34 mouse cellular contexts compared by ENCODE assay signal in the genomic region with DNA sequence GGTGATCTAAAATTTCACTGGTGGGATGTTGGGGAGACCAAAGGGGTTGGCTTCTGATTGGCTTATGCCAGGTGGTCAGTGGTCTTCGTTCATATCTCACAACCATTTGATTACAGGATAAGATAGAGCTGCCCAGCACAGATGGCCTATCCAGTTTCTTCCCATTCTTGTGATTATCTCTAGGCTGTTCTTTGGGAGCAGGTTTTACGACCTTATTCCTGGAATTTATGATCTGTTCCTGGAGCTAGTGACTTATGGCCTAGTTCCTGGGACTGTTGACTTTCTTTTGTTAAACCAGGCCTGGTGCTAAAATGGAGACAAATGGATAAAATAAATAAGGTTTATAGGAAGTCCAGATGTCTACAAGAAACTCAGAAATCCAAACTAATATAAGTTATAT. TPM values are rescaled to one million over a fixed set of nuclear protein-coding genes. Genes with fewer than 3 reads are reported as not detected.
DNase-seq lines count a peak whose midpoint lies in the region; ATAC-seq and TF ChIP-seq lines count a peak whose summit lies in the region.
"Had no signal": no experiment of that assay in that cellular context is flagged by ENCODE, and none has a peak within 500 bp of the region (broad histone marks: within the 10 kb centered on the region; RNA-seq: fewer than 3 reads in every experiment).

No protein-coding gene starts in this region.

- H3K9ac ChIP-seq in kidney, embryonic 15.5 days: no peak overlapping the region
- no peak overlapping the region for H3K9ac ChIP-seq in intestine, embryonic 16.5 days (ENCODE audit: low read depth, low read length)
- H3K9ac ChIP-seq: embryonic facial prominence, embryonic 13.5 days; embryonic facial prominence, embryonic 15.5 days; forebrain, embryonic 12.5 days had no signal

- H3K36me3 ChIP-seq in kidney, adult 2 months (ENCODE audit: control insufficient read depth, insufficient read depth, low read length): no peaks in the 10 kb centered on the region
- H3K36me3 ChIP-seq in kidney, embryonic 15.5 days: no peaks in the 10 kb centered on the region
- no peaks in the 10 kb centered on the region for H3K36me3 ChIP-seq in intestine, embryonic 16.5 days (ENCODE audit: control insufficient read depth, insufficient read depth, low read length)
- H3K36me3 ChIP-seq: embryonic facial prominence, embryonic 13.5 days; embryonic facial prominence, embryonic 15.5 days; forebrain, embryonic 10.5 days; forebrain, embryonic 12.5 days; G1E had no signal

- WGBS in kidney, adult 2 months: 12% methylated on average over 2 of the region's 2 CpGs
- WGBS in kidney, embryonic 15.5 days: 11% methylated on average over 2 of the region's 2 CpGs
- WGBS in intestine, embryonic 16.5 days: 29% methylated on average over 2 of the region's 2 CpGs

- no peaks in the 10 kb centered on the region for H3K4me1 ChIP-seq in kidney, adult 2 months (ENCODE audit: control insufficient read depth, insufficient read depth, low read length)
- H3K4me1 ChIP-seq in kidney, embryonic 15.5 days: no peaks in the 10 kb centered on the region
- no peaks in the 10 kb centered on the region for H3K4me1 ChIP-seq in intestine, embryonic 16.5 days (ENCODE audit: control insufficient read depth, insufficient read depth, low read length)
- H3K4me1 ChIP-seq: embryonic facial prominence, embryonic 13.5 days; embryonic facial prominence, embryonic 15.5 days; forebrain, embryonic 10.5 days; forebrain, embryonic 12.5 days had no signal

- no peak overlapping the region for H3K4me3 ChIP-seq in kidney, adult 2 months (ENCODE audit: insufficient read depth, low read depth, low read length)
- H3K4me3 ChIP-seq in kidney, embryonic 15.5 days (replicated peaks): no peak overlapping the region
- H3K4me3 ChIP-seq in intestine, embryonic 16.5 days (ENCODE audit: low read length): no peak overlapping the region
- H3K4me3 ChIP-seq: embryonic facial prominence, embryonic 13.5 days; embryonic facial prominence, embryonic 15.5 days; erythroblast, embryonic 14.5 days; forebrain, embryonic 10.5 days; forebrain, embryonic 12.5 days had no signal

- no peaks in the 10 kb centered on the region for H3K9me3 ChIP-seq in kidney, embryonic 15.5 days (replicated peaks)
- no peaks in the 10 kb centered on the region for H3K9me3 ChIP-seq in intestine, embryonic 16.5 days (ENCODE audit: control insufficient read depth, low read length)
- H3K9me3 ChIP-seq: embryonic facial prominence, embryonic 13.5 days; embryonic facial prominence, embryonic 15.5 days; forebrain, embryonic 10.5 days; forebrain, embryonic 12.5 days; G1E had no signal

- H3K27me3 ChIP-seq in kidney, adult 2 months (replicated peaks; ENCODE audit: control insufficient read depth, insufficient read depth, low read length): no peaks in the 10 kb centered on the region
- no peaks in the 10 kb centered on the region for H3K27me3 ChIP-seq in kidney, embryonic 15.5 days
- H3K27me3 ChIP-seq in intestine, embryonic 16.5 days (replicated peaks; ENCODE audit: control insufficient read depth, insufficient read depth, low read length): no peaks in the 10 kb centered on the region
- H3K27me3 ChIP-seq: CH12.LX; embryonic facial prominence, embryonic 13.5 days; embryonic facial prominence, embryonic 15.5 days; forebrain, embryonic 12.5 days; Patski had no signal

- peak; percentile 84 for ATAC-seq in kidney, embryonic 15.5 days (replicated peaks; ENCODE audit: low FRiP score)
- ATAC-seq in intestine, embryonic 16.5 days: peak; percentile 81
- ATAC-seq: activated CD4-positive, CD25-positive, alpha-beta regulatory T cell, adult 4 months; CD4-positive, CD25-positive, alpha-beta regulatory T cell, adult 4 months; forebrain, embryonic 14.5 days; Patski had no signal

- TF ChIP-seq CTCF in kidney, adult 2 months (conservative IDR thresholded peaks at IDR 0.05; ENCODE audit: insufficient read depth, insufficient read length, low read depth, low read length): no peak

- TF ChIP-seq POLR2A in kidney, adult 2 months (IDR thresholded peaks at IDR 0.05; ENCODE audit: low read depth, low read length): no peak

- peak; percentile 44 for DNase-seq in heart, adult 11 months
- DNase-seq in heart, adult 8-10 months (ENCODE audit: low spot score): no peak
- peak; percentile 2 for DNase-seq in kidney, adult 2 months
- no peak for DNase-seq in kidney, adult 11 months
- no peak for DNase-seq in kidney, adult 18-20 months
- no peak for DNase-seq in adrenal gland, postnatal 4 days (ENCODE audit: low spot score in 2 of 2)
- DNase-seq: adrenal gland, adult 8-10 months; adrenal gland, postnatal 14 days; adrenal gland, postnatal 36 days; B cell, adult 2 months; cerebellum, adult 11 months; cerebellum, adult 18-20 months; cerebellum, adult 8-10 months; cerebellum, adult 9-11 months; cerebellum, postnatal 14 days; cerebellum, postnatal 36 days; embryo, embryonic 11 days had no signal

- H3K27ac ChIP-seq in kidney, adult 2 months (ENCODE audit: insufficient read depth, low read depth, low read length): no peak overlapping the region
- H3K27ac ChIP-seq in kidney, embryonic 15.5 days: no peak overlapping the region
- no peak overlapping the region for H3K27ac ChIP-seq in intestine, embryonic 16.5 days (ENCODE audit: low read length)
- H3K27ac ChIP-seq: embryonic facial prominence, embryonic 13.5 days; embryonic facial prominence, embryonic 15.5 days; forebrain, embryonic 10.5 days; forebrain, embryonic 12.5 days had no signal

- no peak overlapping the region for H3K4me2 ChIP-seq in kidney, embryonic 15.5 days
- H3K4me2 ChIP-seq in intestine, embryonic 16.5 days (ENCODE audit: low read depth, low read length): no peak overlapping the region
- H3K4me2 ChIP-seq: embryonic facial prominence, embryonic 13.5 days; embryonic facial prominence, embryonic 15.5 days; forebrain, embryonic 12.5 days had no signal

RNA-seq across cellular contexts. Expression of a gene that starts 3.5 kb away (rescaled TPM):
- total RNA-seq in heart, adult 8-10 months (2022): not detected
- not detected in 2 replicates for polyA plus RNA-seq in kidney, adult 2 months (2012; rRNA removed)
- 0.16 TPM in 1 of 2 replicates, not detected in the other for polyA plus RNA-seq in kidney, embryonic 15.5 days (2015; fragmentation: Nextera tagmentation; extraction: Ambion mirVana)
- polyA plus RNA-seq in intestine, embryonic 16.5 days (2015; fragmentation: Nextera tagmentation; extraction: Ambion mirVana): not detected in 2 replicates
- total RNA-seq in adrenal gland, postnatal 4 days (2021): not detected
- total RNA-seq: adrenal gland, adult 18-20 months; adrenal gland, adult 8-10 months; adrenal gland, postnatal 14 days; adrenal gland, postnatal 36 days; CH12.LX; common myeloid progenitor, adult 5-6 weeks had no signal
- polyA plus RNA-seq: activated CD4-positive, CD25-positive, alpha-beta regulatory T cell, adult 4 months; brain, embryonic 14.5 days; CD4-positive, CD25-positive, alpha-beta regulatory T cell, adult 4 months; embryonic facial prominence, embryonic 11.5 days; embryonic facial prominence, embryonic 13.5 days; embryonic facial prominence, embryonic 15.5 days; erythroblast, embryonic 14.5 days; forebrain, embryonic 10.5 days; forebrain, embryonic 12.5 days; forebrain, embryonic 14.5 days; G1E; Patski had no signal

RNA-seq across cellular contexts. Expression of a gene that starts 14.3 kb away (rescaled TPM):
- not detected for total RNA-seq in heart, adult 8-10 months (2022)
- not detected in 2 replicates for polyA plus RNA-seq in kidney, adult 2 months (2012; rRNA removed)
- not detected in 2 replicates for polyA plus RNA-seq in kidney, embryonic 15.5 days (2015; fragmentation: Nextera tagmentation; extraction: Ambion mirVana)
- not detected in 2 replicates for polyA plus RNA-seq in intestine, embryonic 16.5 days (2015; fragmentation: Nextera tagmentation; extraction: Ambion mirVana)
- not detected for total RNA-seq in adrenal gland, postnatal 4 days (2021)
- total RNA-seq: adrenal gland, adult 18-20 months; adrenal gland, adult 8-10 months; adrenal gland, postnatal 14 days; adrenal gland, postnatal 36 days; CH12.LX; common myeloid progenitor, adult 5-6 weeks; G1E had no signal
- polyA plus RNA-seq: activated CD4-positive, CD25-positive, alpha-beta regulatory T cell, adult 4 months; brain, embryonic 14.5 days; CD4-positive, CD25-positive, alpha-beta regulatory T cell, adult 4 months; embryonic facial prominence, embryonic 11.5 days; embryonic facial prominence, embryonic 13.5 days; embryonic facial prominence, embryonic 15.5 days; erythroblast, embryonic 14.5 days; forebrain, embryonic 10.5 days; forebrain, embryonic 12.5 days; forebrain, embryonic 14.5 days; G1E; Patski had no signal

RNA-seq across cellular contexts. Expression of a gene that starts 20.2 kb away (rescaled TPM):
- not detected for total RNA-seq in heart, adult 8-10 months (2022)
- not detected in 2 replicates for polyA plus RNA-seq in kidney, adult 2 months (2012; rRNA removed)
- polyA plus RNA-seq in kidney, embryonic 15.5 days (2015; fragmentation: Nextera tagmentation; extraction: Ambion mirVana): not detected in 2 replicates
- not detected in 2 replicates for polyA plus RNA-seq in intestine, embryonic 16.5 days (2015; fragmentation: Nextera tagmentation; extraction: Ambion mirVana)
- not detected for total RNA-seq in adrenal gland, postnatal 4 days (2021)
- total RNA-seq: adrenal gland, adult 18-20 months; adrenal gland, adult 8-10 months; adrenal gland, postnatal 14 days; adrenal gland, postnatal 36 days; CH12.LX; common myeloid progenitor, adult 5-6 weeks had no signal
- polyA plus RNA-seq: brain, embryonic 14.5 days; CD4-positive, CD25-positive, alpha-beta regulatory T cell, adult 4 months; embryonic facial prominence, embryonic 11.5 days; embryonic facial prominence, embryonic 13.5 days; erythroblast, embryonic 14.5 days; forebrain, embryonic 10.5 days; forebrain, embryonic 12.5 days; forebrain, embryonic 14.5 days; G1E; Patski had no signal

RNA-seq across cellular contexts. Expression of a gene that starts 20.5 kb away (rescaled TPM):
- under 1 TPM in 2 of 4 experiments, not detected in 2; 0.37 to 0.82 TPM for total RNA-seq in heart, adult 8-10 months (2022)
- 0.27 and 0.31 TPM in 2 replicates for polyA plus RNA-seq in kidney, adult 2 months (2012; rRNA removed)
- 22.0 and 23.4 TPM in 2 replicates for polyA plus RNA-seq in kidney, embryonic 15.5 days (2015; fragmentation: Nextera tagmentation; extraction: Ambion mirVana)
- polyA plus RNA-seq in intestine, embryonic 16.5 days (2015; fragmentation: Nextera tagmentation; extraction: Ambion mirVana): 16.0 and 18.1 TPM in 2 replicates
- 10 to 100 TPM; 38.8 to 48.6 TPM for total RNA-seq in adrenal gland, postnatal 4 days (2021)
- total RNA-seq: CH12.LX; common myeloid progenitor, adult 5-6 weeks had no signal
- polyA plus RNA-seq: activated CD4-positive, CD25-positive, alpha-beta regulatory T cell, adult 4 months; CD4-positive, CD25-positive, alpha-beta regulatory T cell, adult 4 months; erythroblast, embryonic 14.5 days; G1E; Patski had no signal

RNA-seq across cellular contexts. Expression of a gene that starts 42.3 kb away (rescaled TPM):
- not detected for total RNA-seq in heart, adult 8-10 months (2022)
- not detected in 2 replicates for polyA plus RNA-seq in kidney, adult 2 months (2012; rRNA removed)
- not detected in 2 replicates for polyA plus RNA-seq in kidney, embryonic 15.5 days (2015; fragmentation: Nextera tagmentation; extraction: Ambion mirVana)
- not detected in 2 replicates for polyA plus RNA-seq in intestine, embryonic 16.5 days (2015; fragmentation: Nextera tagmentation; extraction: Ambion mirVana)
- total RNA-seq in adrenal gland, postnatal 4 days (2021): not detected
- total RNA-seq: adrenal gland, adult 18-20 months; adrenal gland, adult 8-10 months; adrenal gland, postnatal 14 days; adrenal gland, postnatal 36 days; CH12.LX; common myeloid progenitor, adult 5-6 weeks; G1E had no signal
- polyA plus RNA-seq: activated CD4-positive, CD25-positive, alpha-beta regulatory T cell, adult 4 months; brain, embryonic 14.5 days; CD4-positive, CD25-positive, alpha-beta regulatory T cell, adult 4 months; embryonic facial prominence, embryonic 11.5 days; embryonic facial prominence, embryonic 13.5 days; erythroblast, embryonic 14.5 days; forebrain, embryonic 10.5 days; forebrain, embryonic 12.5 days; forebrain, embryonic 14.5 days; G1E; Patski had no signal

Comparison
In these comparisons a context has a peak if more than half of its experiments do, and no peak if none do; other contexts are left out.
1. DNase-seq: peak in heart, adult 11 months (single experiment) and kidney, adult 2 months (single experiment); none in heart, adult 8-10 months (single experiment), kidney, adult 11 months (single experiment), kidney, adult 18-20 months (single experiment) and adrenal gland, postnatal 4 days (0 of 2).